In the genomic region with DNA sequence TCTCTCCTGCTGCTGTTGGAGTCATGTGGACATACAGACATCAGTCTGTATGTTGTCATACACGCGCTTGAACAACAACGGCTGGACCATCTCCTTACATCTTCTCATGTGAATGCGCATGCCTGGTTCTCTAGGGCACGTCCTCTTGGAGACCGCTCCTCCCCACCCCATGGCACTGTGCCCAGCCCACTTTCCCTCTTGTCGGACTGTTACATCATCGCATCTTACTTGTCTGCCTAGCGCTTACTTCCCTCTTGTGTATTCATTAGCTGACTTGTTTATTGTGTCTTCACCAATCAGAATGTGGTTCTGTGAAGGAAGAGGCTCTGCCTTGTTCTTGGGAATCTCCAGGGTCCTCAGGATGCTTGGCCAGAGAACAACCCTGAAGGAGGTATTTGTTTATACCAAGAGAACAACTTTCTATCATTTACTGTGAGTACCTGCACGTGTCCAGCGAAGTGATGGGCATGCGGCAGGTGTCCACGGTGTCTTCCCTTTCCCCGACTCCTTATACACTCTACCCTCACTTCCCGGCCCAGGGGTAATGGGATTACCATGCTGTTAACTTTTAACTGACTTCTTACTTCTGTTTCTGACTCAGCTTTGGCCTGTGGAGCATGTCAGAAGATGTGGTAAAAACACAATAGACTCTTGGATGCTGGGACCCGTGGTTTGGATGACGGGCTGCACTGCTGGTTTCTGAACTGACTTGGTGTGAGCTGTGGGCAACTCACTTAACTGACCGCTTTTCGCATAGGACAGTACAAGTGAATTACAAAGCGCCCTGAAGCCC, we compare ENCODE assay signal across 9 mouse cellular contexts.
DNase-seq lines count a peak whose midpoint lies in the region; ATAC-seq lines count a peak whose summit lies in the region.
"Had no signal": no experiment of that assay in that cellular context is flagged by ENCODE, and none has a peak within 500 bp of the region (broad histone marks: within the 10 kb centered on the region; RNA-seq: fewer than 3 reads in every experiment).

No protein-coding gene starts in this region.

- no peak overlapping the region for H3K4me3 ChIP-seq in forebrain, embryonic 13.5 days
- H3K4me3 ChIP-seq in forebrain, embryonic 16.5 days (replicated peaks; ENCODE audit: low read length): no peak overlapping the region
- no peak overlapping the region for H3K4me3 ChIP-seq in liver, embryonic 11.5 days (ENCODE audit: low read depth, low read length)

- H3K4me1 ChIP-seq in forebrain, embryonic 13.5 days: 0 out of 2 replicates have a peak, but pooled peaks cover 4% of the 10 kb centered on the region
- H3K4me1 ChIP-seq in forebrain, embryonic 16.5 days (replicated peaks; ENCODE audit: control insufficient read depth, insufficient read depth, low read length): no peaks in the 10 kb centered on the region
- no peaks in the 10 kb centered on the region for H3K4me1 ChIP-seq in liver, embryonic 11.5 days (replicated peaks; ENCODE audit: control insufficient read depth, insufficient read depth, low read length)

- no peaks in the 10 kb centered on the region for H3K36me3 ChIP-seq in forebrain, embryonic 13.5 days (ENCODE audit: poor library complexity, severe bottlenecking)
- no peaks in the 10 kb centered on the region; the same call in 1 of the 2 replicates for H3K36me3 ChIP-seq in forebrain, embryonic 16.5 days (ENCODE audit: control insufficient read depth, insufficient read depth)
- no peaks in the 10 kb centered on the region for H3K36me3 ChIP-seq in liver, embryonic 11.5 days (ENCODE audit: control insufficient read depth, insufficient read depth, low read length)

- H3K9ac ChIP-seq in forebrain, embryonic 13.5 days: no peak overlapping the region
- H3K9ac ChIP-seq in forebrain, embryonic 16.5 days (replicated peaks; ENCODE audit: low read depth, low read length): no peak overlapping the region
- H3K9ac ChIP-seq in liver, embryonic 11.5 days (ENCODE audit: low read depth, low read length): no peak overlapping the region

- no peaks in the 10 kb centered on the region; the same call in 1 of the 2 replicates for H3K9me3 ChIP-seq in forebrain, embryonic 13.5 days (replicated peaks)
- H3K9me3 ChIP-seq in forebrain, embryonic 16.5 days (ENCODE audit: control insufficient read depth, low read length): no peaks in the 10 kb centered on the region; the same call in 1 of the 2 replicates
- no peaks in the 10 kb centered on the region for H3K9me3 ChIP-seq in liver, embryonic 11.5 days (ENCODE audit: control insufficient read depth, low read length)

- no peak overlapping the region for H3K4me2 ChIP-seq in forebrain, embryonic 13.5 days
- H3K4me2 ChIP-seq in forebrain, embryonic 16.5 days (ENCODE audit: low read length): no peak overlapping the region
- H3K4me2 ChIP-seq in liver, embryonic 11.5 days: no peak overlapping the region

- ATAC-seq in forebrain, embryonic 13.5 days: peak; percentile 30; the same call in 1 of the 2 replicates
- ATAC-seq in forebrain, embryonic 16.5 days: no peak
- ATAC-seq in liver, embryonic 11.5 days (replicated peaks; ENCODE audit: low FRiP score): no peak

- no peaks in the 10 kb centered on the region for H3K27me3 ChIP-seq in forebrain, embryonic 13.5 days
- no peaks in the 10 kb centered on the region for H3K27me3 ChIP-seq in forebrain, embryonic 16.5 days (replicated peaks; ENCODE audit: control insufficient read depth, insufficient read depth, low read length)
- no peaks in the 10 kb centered on the region for H3K27me3 ChIP-seq in liver, embryonic 11.5 days (replicated peaks; ENCODE audit: control insufficient read depth, insufficient read depth, low read length)
- H3K27me3 ChIP-seq: CH12.LX had no signal

- no peak overlapping the region for H3K27ac ChIP-seq in forebrain, embryonic 13.5 days
- H3K27ac ChIP-seq in forebrain, embryonic 16.5 days (ENCODE audit: low read length): no peak overlapping the region
- H3K27ac ChIP-seq in liver, embryonic 11.5 days (ENCODE audit: low read depth, low read length): no peak overlapping the region

- peak; percentile 42 for DNase-seq in Muller cell, postnatal 12 days (ENCODE audit: inconsistent ontology term)
- peak; percentile 69 for DNase-seq in gastrocnemius, postnatal 10 days
- DNase-seq in kidney, postnatal 14 days: peak; percentile 24
- peak; percentile 54 for DNase-seq in skeletal muscle tissue, adult 2 months (ENCODE audit: low read depth, low spot score)
- DNase-seq in urinary bladder, postnatal 25 days (ENCODE audit: low spot score): no peak
- DNase-seq in liver, embryonic 11.5 days (ENCODE audit: low spot score): no peak

- WGBS in forebrain, embryonic 13.5 days: 84% methylated on average over 20 of the region's 20 CpGs
- 75% methylated on average over 20 of the region's 20 CpGs for WGBS in forebrain, embryonic 16.5 days
- 86% methylated on average over 20 of the region's 20 CpGs for WGBS in liver, embryonic 11.5 days

Comparison
In these comparisons a context has a peak if more than half of its experiments do, and no peak if none do; other contexts are left out.
1. DNase-seq: peak in Muller cell, postnatal 12 days (single experiment), gastrocnemius, postnatal 10 days (single experiment), kidney, postnatal 14 days (single experiment) and skeletal muscle tissue, adult 2 months (single experiment); none in urinary bladder, postnatal 25 days (single experiment) and liver, embryonic 11.5 days (single experiment).